Mouse (Mus musculus) heart, adult 2 months (tissue): Measurements from ENCODE around the gene Prkag3. TPM values are rescaled to one million over a fixed set of nuclear protein-coding genes. Genes with fewer than 3 reads are reported as not detected.

Source experiments
- DNase-seq, 2 experiments: peaks; one replicate each; pipeline ENCODE4 v3.0.0; 2021
- H3K27ac ChIP-seq: fragments of 200-600 bp; 2 replicates; pipeline ENCODE4 v1.8.1; 2022
- H3K27me3 ChIP-seq: fragments of 200-500 bp; 2 replicates; pipeline ENCODE4 v1.6.1; 2012; ENCODE audit warnings: mild to moderate bottlenecking, low read length, inconsistent platforms, mixed read lengths; ENCODE audit not compliant: control insufficient read depth, insufficient read depth
- H3K36me3 ChIP-seq: fragments of 200-500 bp; 2 replicates; pipeline ENCODE4 v1.6.1; 2012; ENCODE audit warnings: low read length, inconsistent platforms; ENCODE audit not compliant: control insufficient read depth, insufficient read depth
- H3K4me1 ChIP-seq: fragments of 200-500 bp; 2 replicates; pipeline ENCODE4 v1.6.1; 2011; ENCODE audit warnings: low read length; ENCODE audit not compliant: control insufficient read depth, insufficient read depth
- H3K4me3 ChIP-seq: fragments of 200-600 bp; 2 replicates; pipeline ENCODE4 v1.8.1; 2022
- H3K79me2 ChIP-seq: fragments of 200-500 bp; replicated peaks from 2 replicates; pipeline ENCODE4 v1.6.1; 2012; ENCODE audit warnings: mild to moderate bottlenecking, inconsistent platforms, low read length, moderate library complexity, mixed read lengths; ENCODE audit not compliant: control insufficient read depth, insufficient read depth
- H3K9ac ChIP-seq: fragments of 200-500 bp; 2 replicates; pipeline ENCODE4 v1.6.1; 2012; ENCODE audit warnings: low read depth, mild to moderate bottlenecking, control low read depth, inconsistent platforms, low read length, mixed read lengths
- CTCF ChIP-seq: fragments of 200-600 bp; IDR thresholded peaks from 2 replicates; pipeline ENCODE4 v1.8.1; 2022; ENCODE audit warnings: antibody characterized with exemption, mild to moderate bottlenecking, moderate library complexity
- EP300 ChIP-seq: fragments of 200-500 bp; IDR thresholded peaks from 2 replicates; pipeline ENCODE4 v1.6.1; 2011; ENCODE audit warnings: low read depth, low read length, control low read depth; ENCODE audit not compliant: insufficient read depth
- POLR2A ChIP-seq: fragments of 200-500 bp; IDR thresholded peaks from 2 replicates; pipeline ENCODE4 v1.6.1; 2011; ENCODE audit warnings: mild to moderate bottlenecking, low read depth, low read length, control low read depth; ENCODE audit not compliant: insufficient read depth
- WGBS: fragments of 180-500 bp; shearing (Covaris S2); methylation state at CpG from one replicate; pipeline ENCODE4 v1.1.7; 2018; 5-methylcytosine and 5-hydroxymethylcytosine counted together
- intact Hi-C: fragments of 180-260 bp; cut with DNase I; formaldehyde crosslinking; loops from one replicate; pipeline ENCODE4 v1.15.1; 2025
- polyA plus RNA-seq: library from polyadenylated mRNA; depleted of rRNA; stranded (reverse); fragments of >200 nt; gene quantifications from 2 replicates; pipeline ENCODE4 v1.2.3, GENCODE M21; 2012
- total RNA-seq, 2 experiments: library from RNA; stranded (reverse); gene quantifications; 2 replicates each; pipeline ENCODE4 v1.2.3; 2021

Gene Prkag3
- total and polyA plus RNA-seq, 3 experiments, result 1.1 to 2.1 (median 1.3) TPM

DNA sequence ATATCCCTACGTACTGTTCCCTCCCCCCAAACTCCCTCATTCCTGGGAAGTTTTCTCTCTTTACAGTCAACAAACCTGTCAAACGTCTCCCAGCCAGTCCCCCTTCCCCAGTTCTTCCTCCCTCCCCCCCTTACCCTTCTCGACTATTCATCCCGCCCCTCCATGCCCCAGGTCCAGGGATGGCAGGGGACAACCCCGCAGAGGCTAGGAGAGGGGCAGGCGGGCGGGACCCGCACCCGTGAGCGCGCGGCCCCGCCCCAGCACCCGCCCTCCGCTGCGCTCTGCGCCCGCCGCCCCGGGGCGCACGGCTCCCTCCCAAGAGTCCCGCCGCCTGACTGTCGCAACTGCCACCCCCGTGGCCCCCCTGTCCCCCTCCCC is 22.4 kb upstream of the Prkag3 start:
- no peak overlapping the region for H3K9ac ChIP-seq
- no peak overlapping the region for H3K27ac ChIP-seq
- H3K36me3 ChIP-seq, result no peaks in the 10 kb centered on the region
- TF ChIP-seq EP300, result no peak
- no peak for TF ChIP-seq CTCF
- TF ChIP-seq POLR2A, result no peak
- intact Hi-C loops, result no loop called here
- DNase-seq, result no peak
- H3K4me3 ChIP-seq, result peak overlapping the region; percentile 40
- peaks cover 1% of the 10 kb centered on the region; the same call in 1 of the 2 replicates for H3K4me1 ChIP-seq
- no peaks in the 10 kb centered on the region for H3K79me2 ChIP-seq
- 0% methylated on average over 19 of the region's 26 CpGs for WGBS
- H3K27me3 ChIP-seq, result peaks cover 11% of the 10 kb centered on the region

DNA sequence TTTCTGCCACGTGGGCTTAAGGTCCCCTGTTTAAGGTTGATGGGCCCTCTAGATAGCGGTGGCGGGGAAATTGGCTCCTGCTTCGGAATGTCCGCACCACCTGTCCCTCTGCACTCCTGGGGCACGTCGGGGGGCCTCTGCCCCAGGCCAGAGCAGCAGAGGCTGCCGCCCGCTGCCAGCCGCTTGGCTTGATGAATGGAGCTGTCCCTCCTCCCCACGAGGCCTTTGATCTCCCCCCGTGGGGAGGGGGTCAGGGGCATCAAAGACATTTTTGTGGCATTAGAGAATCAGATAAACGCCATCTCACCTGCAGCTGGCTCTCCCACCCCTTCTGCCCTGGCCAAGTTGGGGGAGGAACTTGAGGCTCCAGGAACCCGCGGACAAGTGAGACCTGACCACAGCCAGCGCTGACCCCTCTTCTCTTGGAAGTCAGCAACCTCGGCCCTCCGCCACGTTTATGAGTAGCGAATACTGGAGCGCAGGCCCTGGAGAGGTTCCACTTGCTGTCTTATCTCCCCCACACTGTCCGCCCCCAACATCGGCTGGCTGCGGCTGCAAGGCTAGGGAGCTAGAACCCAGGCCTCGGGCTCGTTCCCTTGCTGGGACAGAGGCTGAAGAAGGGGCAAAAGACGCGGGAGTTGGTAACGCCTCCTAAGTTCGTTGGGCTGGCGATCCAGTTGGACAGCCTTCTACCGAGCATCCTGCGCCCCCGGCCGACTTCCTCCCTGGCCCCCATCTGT is 21.9 kb upstream of the Prkag3 start:
- H3K27ac ChIP-seq, result no peak overlapping the region
- DNase-seq, result no peak
- peak overlapping the region; percentile 40; the same call in 1 of the 2 replicates for H3K4me3 ChIP-seq
- H3K27me3 ChIP-seq, result peaks cover 11% of the 10 kb centered on the region
- H3K36me3 ChIP-seq, result no peaks in the 10 kb centered on the region
- intact Hi-C loops, result no loop called here
- no peak for TF ChIP-seq CTCF
- TF ChIP-seq POLR2A, result no peak
- no peak for TF ChIP-seq EP300
- no peak overlapping the region for H3K9ac ChIP-seq
- WGBS, result 5% methylated on average over 35 of the region's 35 CpGs
- H3K79me2 ChIP-seq, result no peaks in the 10 kb centered on the region
- H3K4me1 ChIP-seq, result peaks cover 1% of the 10 kb centered on the region; the same call in 1 of the 2 replicates

DNA sequence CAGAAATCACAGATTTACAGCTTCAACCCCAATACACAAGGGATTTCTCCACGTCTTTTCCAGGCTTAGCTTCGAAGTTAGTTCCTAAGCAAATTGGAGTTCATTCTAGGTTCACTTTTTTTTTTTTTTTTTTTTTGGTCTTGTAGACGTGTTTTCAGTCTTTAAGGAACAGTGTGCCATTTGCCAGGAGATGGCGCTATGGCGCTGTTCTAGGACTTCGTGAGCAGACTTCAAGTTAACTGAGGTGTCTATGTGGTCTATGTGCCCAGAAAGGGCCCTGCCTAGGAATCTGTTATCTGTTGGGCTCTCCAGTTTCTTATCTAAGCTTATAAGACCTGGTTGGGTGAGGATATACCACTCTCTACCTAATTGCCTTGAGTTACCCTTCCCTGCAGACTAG is 14.1 kb upstream of the Prkag3 start:
- peak; percentile 64 to 65 for DNase-seq

DNA sequence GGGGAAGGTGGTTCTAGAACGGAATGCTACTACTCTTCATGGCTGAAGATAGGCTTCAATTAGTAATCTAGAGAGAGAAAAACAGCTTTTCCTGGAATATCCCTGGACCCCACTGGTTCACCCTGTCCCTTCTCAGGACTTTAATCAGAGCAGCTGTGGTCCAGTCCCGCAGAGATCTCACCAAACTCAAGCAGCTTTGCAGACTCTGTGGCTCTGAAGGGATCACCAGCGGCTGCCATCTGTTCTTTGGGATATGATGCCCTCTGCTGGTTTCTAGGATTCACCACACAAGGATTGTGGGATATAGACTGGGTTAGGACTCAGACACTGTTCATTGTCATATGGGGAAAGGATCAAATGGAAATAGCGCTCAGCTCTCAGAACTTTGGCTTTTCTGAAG is 10.8 kb upstream of the Prkag3 start:
- Histone ChIP-seq H3K4me1 (no peaks in the 10 kb centered on the region; the same call in 1 of the 2 replicates), H3K36me3 (no peaks in the 10 kb centered on the region), H3K27ac (no peak overlapping the region), H3K27me3 (no peaks in the 10 kb centered on the region), H3K9ac (no peak overlapping the region), H3K79me2 (no peaks in the 10 kb centered on the region), H3K4me3 (no peak overlapping the region)
- WGBS, result 14% methylated on average over 4 of the region's 4 CpGs
- peak; percentile 87 for TF ChIP-seq CTCF
- no peak for TF ChIP-seq POLR2A
- TF ChIP-seq EP300, result peak; percentile 47; the same call in 1 of the 2 replicates
- intact Hi-C loops, result loop anchor here (1.0 to 5.0 kb wide), 3 partner anchors 47 to 300 kb away; partner anchors contain the start of genes Cyp27a1, Rnf25 and Stk36
- peak; percentile 41 to 57 for DNase-seq

More for the DNA sequence above, 14.1 kb upstream of the Prkag3 start:
- no peak overlapping the region for H3K9ac ChIP-seq
- H3K36me3 ChIP-seq, result no peaks in the 10 kb centered on the region
- TF ChIP-seq CTCF (peak; percentile 74), POLR2A (no peak)
- intact Hi-C loops, result loop anchor here (5.0 kb wide), 1 partner anchor 161 kb away; the partner anchor contains the start of genes Rnf25 and Stk36
- 5% methylated on average over 6 of the region's 6 CpGs for WGBS
- H3K27me3 ChIP-seq, result 0 out of 2 replicates have a peak, but pooled peaks cover 1% of the 10 kb centered on the region
- no peaks in the 10 kb centered on the region for H3K79me2 ChIP-seq
- H3K4me1 ChIP-seq, result no peaks in the 10 kb centered on the region; the same call in 1 of the 2 replicates
- H3K27ac ChIP-seq, result no peak overlapping the region
- no peak overlapping the region for H3K4me3 ChIP-seq

DNA sequence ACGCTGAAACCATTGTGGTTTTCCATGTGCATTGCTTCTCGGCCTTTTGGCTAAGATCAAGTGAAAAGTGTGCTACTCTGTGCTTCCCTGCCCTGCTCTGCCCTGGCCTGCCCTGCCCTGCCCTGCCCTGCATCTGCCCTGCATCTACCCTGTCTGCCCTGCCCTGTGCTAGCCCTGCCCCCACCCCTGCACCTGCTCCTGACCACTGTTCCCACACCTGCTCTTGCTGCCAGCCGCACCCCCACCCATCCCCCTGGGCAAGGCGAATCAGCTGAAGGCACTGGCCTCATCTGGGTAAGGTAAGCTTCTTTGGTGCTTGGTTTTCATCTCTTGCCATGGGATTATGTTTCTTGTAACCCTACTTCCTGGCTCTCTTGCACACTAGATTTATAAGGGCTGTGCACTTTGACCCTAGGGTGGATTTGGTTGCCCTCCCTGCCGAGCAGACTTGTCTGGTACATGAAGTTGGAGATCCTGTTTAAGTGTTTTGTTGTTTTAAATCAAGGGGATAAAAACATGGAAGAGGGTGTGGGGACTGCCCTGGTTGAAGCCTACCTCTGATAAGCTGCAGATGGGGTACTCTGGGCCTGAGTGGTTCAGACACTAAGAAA is 5.3 kb upstream of the Prkag3 start:
- Histone ChIP-seq H3K4me1 (peaks cover 1% of the 10 kb centered on the region), H3K36me3 (no peaks in the 10 kb centered on the region), H3K27me3 (no peaks in the 10 kb centered on the region), H3K79me2 (no peaks in the 10 kb centered on the region), H3K27ac (no peak overlapping the region), H3K9ac (no peak overlapping the region), H3K4me3 (no peak overlapping the region)
- intact Hi-C loops, result no loop called here
- 73% methylated on average over 5 of the region's 5 CpGs for WGBS
- no peak for DNase-seq
- no peak for TF ChIP-seq EP300
- TF ChIP-seq POLR2A, result no peak
- no peak for TF ChIP-seq CTCF
